Mouse (Mus musculus) hindlimb bud, embryonic 11.5 days (tissue): Measurements from ENCODE around the gene Gm35315.
A peak's percentile ranks its signal among the peaks of the same experiment; 100 is the strongest.
"Not testable (repeated sequence)": the region's sequence is repeated elsewhere in the genome, so short reads cannot be mapped to it uniquely, and the experiment has no call there.

Experiments used
- DNase-seq: peaks from one replicate; pipeline ENCODE4 v3.0.0-alpha.2; 2012; ENCODE audit warnings: low read depth, low spot score; ENCODE audit errors: extremely low spot score

Gene Gm35315

DNA sequence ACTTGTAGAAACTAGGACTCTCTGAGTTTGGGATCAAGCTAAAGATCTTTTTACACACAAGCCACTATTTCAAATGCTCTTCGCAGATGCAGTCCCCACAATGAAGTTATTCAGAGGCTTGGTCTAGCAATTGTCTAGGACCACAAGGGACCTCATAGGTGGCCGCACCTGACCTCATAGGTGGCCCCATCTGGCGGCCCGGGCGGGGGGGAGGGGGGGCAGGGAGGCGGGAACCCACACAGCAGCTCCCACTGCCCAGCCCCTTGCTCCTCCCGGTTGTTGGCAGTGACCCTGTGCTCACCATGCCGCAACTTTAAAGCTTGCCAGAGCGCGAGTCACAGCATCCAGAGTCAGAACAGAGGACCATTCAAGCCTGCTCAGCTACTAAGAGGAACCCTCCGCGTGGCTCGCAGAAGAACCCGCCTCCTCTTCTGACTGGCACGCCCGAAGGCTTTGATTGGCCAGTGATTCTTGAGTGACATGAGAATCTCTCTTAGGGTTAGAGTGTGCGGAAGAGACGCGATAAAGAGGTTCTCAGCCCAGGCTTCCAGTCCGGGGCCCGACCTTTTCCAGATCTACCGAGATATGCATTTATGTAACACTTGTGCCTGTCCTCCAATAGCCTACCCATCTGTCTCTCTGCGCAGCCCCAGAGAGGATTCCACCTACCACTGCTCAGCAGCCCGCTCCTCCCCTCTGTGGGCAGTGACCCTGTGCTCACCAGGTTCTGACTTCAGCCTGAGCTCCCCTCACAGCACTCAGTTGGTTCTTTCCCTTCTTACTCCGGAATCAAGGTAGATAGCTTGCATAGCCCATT lies at the start of gene Gm35315:
TSS of gene Gm35315 (minus strand) at position 391 of the 817 bp plus-strand sequence.
- peak; percentile 85 for DNase-seq

DNA sequence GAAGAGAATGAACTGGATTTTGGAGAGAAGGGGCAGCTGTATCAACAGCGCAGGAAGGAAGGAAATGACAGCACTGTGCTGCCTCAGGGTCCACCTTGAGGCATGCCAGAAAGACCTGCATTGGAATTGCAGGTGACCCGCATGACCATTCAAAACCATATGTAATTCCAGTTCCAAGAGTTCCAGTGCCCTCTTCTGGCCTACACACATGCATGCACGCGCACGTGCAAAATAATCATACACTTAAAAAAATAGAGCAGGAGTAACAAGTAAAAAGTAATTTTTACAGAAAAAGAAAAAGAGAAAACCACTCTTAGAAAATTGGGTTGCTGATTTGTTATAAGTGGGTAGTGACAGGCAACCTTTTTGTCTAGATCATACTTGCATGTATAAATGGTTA lies 48.8 kb upstream of the Gm35315 start:
- no peak for DNase-seq

DNA sequence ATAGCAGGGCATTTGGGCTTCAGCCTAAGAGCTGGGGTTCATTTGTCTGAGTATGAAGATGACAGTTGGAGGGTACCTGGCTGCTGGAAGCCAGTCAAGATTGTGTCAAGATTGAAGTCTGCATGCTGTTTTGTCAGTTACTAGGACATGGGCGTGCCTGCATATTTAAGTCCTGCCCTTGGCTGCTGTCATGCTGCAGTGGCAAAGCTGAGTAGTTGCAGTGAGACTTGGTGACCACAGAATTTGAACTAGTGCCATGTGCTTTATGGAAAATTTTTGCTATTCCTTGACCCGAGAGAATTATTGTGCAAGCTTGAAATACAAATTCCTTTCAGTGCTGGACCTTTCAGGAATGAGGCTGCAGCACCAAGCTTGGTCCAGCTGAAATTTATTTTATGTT lies 48.1 kb upstream of the Gm35315 start:
- DNase-seq: no peak

DNA sequence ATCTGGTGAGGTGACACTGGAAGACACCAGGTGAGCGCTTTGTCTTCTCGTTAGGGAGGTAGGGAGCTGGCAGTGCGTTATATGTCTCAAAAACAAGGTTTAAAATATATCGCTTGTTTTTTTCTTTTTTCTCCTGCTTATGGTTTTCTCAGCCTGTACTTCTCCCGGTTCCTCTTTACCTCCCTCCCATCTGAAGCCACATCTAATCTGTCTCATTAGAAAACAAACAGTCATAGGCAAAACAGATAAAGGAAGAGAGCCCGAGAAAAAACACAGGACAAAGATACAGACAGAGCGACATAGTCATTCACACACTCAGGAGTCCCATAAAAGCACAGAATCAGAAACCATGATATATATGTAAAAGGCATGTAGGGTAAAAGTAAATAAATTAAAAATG lies 46.2 kb upstream of the Gm35315 start:
- no peak for DNase-seq

DNA sequence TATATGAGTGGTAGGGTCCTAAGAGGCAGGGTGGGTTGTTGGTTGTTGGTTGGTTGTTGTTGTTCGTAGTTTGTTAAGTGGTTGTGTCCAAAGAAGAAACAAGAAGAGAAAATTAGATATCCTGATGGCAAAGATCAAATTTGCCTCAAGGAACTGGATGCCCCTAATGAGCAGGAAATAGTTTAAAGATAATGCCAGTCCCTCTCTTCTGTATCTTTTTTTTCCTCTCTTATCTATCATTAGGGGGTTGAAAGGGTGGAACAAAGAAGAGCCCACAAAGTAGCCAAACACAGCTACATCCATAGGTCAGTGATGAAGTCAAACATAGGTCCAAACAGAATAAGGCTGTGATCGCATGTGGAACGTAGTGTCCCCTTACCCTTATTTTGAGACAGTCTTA lies 45.1 kb upstream of the Gm35315 start:
- DNase-seq: no peak

DNA sequence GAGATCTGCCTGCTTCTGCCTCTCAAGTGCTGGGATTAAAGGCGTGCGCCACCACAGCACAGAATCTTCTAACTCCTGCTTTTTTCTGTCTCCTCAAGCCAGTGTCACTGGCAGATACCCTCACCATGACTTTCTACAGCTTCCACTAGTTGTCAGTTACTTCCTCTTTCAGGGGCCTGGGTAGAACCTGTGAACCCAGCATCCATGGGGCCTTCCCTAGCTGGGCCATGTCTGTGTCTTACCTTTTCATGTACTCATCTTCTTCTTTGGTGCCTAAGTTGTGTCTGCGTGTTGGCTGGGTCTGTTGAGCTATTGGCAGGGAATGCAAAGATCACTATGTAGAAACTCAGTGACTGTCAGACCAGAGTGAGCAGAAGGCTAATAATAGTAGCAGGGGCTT lies 43.6 kb upstream of the Gm35315 start:
- DNase-seq: no peak

DNA sequence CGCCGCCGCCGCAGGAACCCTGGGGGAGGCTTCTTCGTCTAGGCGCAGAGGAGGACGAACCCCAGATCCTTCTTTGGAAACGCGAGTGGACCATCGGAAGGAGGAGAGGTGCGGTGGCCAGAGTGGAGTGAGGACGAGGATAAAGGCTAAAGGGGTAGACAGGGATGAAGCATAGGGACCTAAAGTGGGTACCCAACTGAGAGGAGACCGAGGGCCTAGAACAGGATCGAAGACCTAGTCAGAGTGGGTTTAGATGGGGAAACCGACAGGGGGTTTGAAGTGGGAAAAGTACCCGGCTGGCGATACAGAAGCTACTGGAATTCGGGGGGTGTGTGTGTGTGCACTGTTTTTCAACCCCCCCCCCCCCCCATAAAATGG lies 41.9 kb upstream of the Gm35315 start:
- no peak for DNase-seq

DNA sequence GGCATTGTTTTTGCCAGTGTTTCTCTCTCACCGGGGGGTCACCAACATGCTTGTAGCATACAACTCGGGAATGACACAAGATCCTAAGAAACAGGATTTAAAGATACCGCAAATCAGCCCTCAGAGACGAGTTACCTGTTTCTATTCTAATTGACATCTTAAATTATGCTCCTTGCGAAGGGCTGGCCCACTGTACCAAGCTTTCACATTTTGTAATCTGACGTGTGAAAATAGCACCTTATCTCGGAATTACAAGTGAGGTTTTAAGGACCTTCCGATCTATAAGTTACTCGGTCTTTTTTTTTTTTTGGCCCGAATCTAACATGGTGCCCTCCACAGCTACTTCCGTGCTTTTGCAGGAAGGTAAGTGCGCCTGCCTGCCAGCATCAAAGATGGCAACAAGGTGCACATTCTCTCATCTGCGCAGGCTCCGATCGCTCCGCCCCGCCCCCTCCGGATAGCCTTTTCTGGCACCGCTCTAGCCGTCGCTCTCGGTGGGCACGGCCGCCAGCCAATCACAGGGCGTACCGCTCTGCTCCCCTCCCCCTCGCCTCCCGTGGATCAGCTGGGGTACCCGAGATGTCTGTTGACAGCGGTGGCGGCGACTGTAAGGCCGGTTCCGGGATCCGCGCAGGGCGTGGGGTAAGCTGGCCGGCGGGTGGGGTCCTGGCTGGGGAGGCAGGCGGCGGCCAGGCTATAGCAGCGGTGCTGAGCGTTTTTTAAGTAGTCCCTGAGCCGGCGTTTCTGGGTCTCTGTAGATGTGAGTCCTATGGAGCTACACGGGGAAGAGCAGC lies 41.3 kb upstream of the Gm35315 start, which contains the start of gene Chfr:
TSS of gene Chfr (plus strand) at position 550 of the 794 bp plus-strand sequence.
- DNase-seq: peak; percentile 86

DNA sequence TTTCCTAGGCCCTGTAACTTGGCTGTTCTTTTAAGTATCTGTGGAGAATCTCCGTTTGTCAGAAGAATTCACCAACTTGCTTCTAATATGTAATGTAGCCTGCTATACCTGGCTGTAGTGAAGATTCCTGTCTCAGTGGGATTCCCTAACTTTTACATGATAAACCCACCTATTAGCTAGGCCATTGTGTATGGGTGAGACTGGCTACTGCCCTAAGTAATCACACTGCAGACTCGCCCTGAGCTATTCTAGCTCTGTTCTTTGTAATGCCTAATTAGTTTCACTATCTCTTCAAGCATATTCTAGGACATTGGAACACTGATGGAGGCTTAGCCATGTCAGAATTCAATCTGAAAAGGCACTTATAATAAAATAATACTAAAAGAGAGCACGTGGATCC lies 28.2 kb upstream of the Gm35315 start:
- not testable (repeated sequence) for DNase-seq

DNA sequence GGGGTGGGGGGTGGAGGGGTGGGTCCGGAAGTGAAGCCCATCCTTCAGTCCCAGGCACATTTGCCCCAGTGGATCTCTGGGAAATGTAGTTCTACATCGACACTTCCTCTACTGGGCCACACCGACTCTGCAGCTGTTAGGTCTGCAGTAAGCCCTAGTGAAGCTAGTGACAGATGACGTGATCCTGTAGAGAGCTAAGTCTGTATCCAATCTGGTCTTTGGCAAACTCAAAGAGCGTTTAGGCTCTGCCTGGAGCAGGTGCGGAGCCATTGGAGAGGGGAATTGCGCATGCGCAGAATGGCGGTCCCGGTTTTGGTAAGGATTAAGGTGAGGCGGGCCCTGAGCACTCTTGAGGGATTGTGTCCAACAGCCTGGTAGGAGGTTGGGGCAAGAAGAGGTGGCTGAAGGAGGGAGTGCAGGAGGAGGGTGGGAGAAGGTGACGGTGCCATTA lies 15.8 kb upstream of the Gm35315 start, which contains the start of gene Zfp605:
TSS of gene Zfp605 (plus strand) at position 102 of the 451 bp plus-strand sequence.
- peak; percentile 79 for DNase-seq

DNA sequence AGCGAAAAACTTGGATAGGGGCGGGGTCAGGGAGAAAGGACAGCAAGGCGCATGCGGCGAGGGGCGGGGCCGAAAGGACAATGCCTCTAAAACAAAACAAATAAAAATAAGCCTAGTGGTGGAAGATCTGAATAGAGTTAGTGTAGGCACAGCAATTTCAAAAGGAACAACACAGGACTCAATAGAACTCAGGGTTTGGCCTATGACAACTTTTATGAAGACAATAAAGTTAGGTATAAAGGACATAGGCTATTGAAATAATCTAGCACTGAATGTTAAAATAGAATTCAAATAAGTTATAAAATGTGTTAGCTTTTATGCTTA lies 14.0 kb upstream of the Gm35315 start:
- DNase-seq: peak; percentile 77

DNA sequence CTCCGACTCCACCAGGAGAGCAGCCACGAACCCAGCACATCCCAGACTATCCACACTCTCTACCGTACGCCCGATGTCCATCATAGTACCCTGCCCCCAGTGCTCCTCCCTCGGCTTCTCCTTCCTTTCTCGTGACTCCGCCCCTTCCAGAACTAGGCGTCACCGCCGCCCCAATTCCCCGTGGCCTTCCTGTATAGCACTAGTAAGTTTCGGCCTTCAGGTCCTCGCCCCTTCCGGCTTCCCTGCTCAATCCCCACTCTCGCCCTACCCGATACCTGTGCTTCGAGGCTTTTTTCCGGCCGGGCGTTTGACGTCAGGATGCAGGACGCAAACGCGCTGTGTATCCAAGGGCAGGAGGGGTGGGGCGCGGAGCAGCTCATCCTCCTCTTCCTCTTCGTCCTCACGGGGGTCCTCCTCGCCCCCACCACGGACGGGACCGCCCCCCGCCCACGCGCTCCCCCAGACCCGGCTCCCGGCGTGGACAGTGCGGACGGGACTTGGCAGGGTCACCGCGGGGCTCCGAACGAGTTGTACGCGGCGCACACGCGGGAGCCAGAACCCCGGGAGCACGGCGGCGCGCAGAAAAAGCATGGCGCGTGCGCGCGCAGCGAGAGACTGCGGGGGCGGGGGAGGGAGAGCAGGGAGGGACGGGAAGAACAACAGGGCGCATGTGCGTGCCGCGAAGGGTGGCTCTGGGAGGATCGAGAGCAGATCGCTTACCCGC lies 13.5 kb upstream of the Gm35315 start, which contains the start of gene Gtpbp6:
TSS of gene Gtpbp6 (minus strand) at position 617 of the 724 bp plus-strand sequence.
- DNase-seq: peak; percentile 77

DNA sequence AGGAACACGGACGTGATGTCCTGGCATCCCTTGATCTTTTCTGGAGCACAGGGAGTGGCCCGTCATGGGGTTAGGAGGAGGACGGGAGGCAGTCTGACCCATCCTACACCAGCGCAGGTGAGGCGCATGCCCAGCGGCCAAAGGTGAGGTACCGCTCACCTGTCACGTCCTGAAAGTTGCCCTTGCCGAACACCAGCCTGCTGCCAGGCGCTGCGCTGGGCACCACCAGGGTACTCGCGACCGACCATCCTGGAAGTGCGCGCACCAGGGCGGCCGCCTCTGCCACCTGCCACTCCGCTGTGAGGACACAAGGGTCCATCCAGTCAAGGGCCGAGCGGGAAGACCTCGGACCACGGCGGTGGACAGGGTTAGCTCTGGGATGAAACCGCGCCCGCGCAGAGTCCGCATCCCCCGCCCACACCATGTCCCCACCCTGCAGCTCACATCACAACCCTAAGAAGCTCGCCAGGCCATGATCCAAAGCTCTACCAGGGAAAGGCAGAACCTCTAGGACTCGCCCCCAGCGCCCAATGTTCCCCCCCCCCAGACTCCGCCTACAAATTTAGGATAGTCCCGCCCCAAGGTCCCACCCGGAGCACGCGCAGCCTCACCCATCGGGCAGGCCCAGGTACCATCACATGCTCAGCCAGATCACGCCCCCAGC lies 12.8 kb upstream of the Gm35315 start:
- no peak for DNase-seq

DNA sequence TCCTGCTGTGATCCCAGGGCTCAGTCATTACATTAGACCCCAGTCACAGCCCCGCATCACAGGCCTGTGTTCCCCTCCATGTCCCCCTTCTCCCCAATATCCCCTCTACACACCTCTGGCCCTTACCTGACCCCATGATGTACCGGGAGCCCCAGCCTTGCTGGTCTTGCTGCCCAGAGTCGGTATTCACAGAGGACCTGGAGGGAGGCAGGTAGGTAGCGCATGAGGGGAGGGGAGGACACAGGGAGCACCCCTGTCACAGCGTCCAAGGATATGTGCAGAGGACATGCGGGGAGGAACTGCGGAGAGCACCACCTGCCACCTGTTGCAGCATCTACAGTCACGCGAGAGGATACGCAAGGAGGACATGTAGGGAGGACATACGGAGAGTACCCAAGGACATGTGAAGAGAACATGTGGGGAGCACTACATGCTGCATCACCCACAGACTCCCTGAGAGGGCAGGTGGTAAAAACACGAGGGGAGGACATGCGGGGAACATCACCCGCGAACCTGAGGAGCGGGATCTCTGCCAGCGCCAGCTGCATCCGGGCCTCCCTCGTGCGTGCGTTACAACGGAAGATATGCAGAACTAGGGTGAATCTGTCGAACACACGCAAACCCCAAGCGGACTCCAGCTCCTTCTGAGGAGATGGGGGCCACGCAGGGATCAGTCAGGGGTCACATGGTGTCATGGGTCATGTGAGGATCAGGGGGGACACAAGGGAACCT lies 12.1 kb upstream of the Gm35315 start:
- no peak for DNase-seq

DNA sequence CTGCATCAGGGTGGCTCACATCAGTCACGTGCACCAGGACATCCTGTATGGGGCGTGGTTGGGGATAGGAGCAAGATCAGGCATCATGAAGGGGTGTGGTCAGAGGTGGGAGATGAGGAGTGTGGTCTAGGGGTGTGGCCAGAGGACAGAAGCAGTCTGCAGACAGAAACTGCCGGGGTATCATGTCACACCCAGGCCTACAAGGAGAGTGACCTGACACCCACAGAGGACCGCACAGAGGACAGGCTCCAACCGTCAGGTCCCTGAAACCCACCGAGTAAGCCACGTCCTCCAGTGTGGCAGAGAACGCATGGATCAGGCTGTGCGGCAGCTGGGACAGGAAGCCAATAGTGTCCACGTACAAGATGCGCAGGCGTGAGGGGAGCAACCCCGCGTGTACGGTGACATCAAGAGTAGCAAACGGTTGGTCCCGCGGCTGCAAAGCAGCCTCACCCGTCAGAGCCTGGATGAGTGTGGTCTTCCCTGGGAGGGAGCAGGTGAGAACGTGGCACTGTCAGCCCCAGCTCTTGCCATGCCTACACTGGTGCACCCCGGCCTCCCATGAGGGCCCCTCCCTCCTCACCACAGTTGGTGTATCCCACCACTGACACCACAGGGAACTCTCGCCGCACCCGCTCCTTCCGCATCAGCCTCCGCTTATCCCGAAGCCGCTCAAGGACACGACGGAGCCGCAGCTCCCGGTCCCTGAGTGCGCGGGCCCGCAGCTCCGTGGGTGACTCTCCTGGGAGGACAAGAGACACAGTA lies 10.6 kb upstream of the Gm35315 start:
- DNase-seq: no peak

DNA sequence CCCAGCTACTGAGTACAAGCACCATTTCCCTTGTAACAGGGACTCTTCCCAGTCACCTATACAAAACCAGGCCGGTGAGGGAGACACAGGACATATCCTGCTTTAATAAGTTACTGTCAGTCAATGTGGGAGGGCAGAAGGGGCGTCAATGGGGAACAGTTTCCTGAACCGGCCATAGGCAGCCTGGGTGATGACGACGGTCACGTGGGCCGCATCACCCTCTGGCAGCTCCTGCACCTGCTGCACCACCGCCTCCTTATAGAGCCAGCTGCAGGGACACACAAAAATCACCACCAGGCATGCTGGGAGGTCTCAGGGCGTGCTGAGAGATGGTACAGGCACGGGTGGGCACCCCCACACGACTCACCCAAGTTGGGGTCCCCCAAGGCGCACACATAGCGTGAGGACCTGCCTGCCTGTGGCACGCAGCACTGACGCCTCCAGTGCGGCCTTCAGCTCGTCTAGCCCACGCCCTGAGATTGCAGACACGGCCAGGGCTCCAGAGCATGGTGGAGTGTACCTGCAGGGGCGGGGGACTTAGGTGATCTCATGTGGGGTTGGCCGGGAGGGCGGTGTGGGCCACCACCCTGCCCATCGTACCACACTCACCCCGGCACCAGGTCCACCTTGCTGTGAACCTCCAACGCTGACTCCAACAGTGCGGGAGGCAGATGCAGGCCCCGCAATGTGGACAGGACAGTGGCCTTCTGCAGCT lies 9.8 kb upstream of the Gm35315 start:
- no peak for DNase-seq

DNA sequence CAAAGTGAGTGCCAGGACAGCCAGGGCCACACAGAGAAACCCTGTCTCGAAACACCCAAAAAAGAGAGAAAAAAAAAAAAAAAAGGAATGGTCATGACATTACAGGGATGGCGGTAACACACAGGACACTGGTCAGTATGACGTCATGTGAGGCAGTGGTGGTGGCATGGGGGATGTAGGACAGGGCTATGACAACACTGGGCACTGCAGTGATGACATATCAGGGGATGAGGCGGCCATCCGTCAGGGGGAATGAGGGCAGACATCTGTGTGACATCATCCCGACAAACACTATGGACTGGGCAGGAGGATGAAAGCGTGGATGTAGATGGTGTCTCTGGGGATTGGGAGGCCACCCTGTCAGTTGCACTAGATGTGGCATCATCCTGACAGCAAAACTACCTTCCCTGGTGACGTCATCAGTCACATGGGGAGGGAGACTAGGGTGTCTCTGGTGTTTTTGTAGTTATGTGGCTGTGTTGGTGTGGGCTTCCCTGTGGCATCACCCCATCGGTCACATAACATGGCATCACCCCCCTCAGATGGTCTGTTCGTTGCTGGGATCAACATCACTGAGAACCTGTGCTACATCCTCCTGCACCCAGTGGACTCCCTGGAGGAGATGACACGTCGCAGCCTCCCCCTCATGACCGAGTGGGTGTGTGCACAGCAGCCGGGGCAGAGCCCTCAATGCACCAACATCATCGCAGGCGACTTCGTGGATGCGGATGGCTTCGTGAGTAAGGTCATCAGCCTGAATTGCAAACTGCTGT lies 8.8 kb upstream of the Gm35315 start:
- no peak for DNase-seq

DNA sequence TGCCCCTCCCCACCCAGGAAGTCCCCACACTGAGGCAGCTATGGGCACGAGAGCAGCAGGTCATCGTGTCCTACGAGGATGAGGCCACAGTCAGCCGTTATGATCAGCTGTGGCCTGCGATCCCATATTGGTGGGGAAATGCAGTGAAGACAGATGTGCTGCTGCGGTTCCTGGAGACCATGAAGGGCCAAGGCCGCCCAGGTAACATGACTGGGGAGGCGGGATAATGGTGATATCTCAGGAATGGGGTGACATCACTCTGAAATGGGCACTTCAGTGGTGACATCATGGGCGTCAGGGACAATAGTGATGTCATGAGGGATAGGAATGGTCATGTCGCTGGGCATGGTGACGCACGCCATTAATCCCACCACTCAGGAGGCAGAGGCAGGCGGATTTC lies 8.2 kb upstream of the Gm35315 start:
- no peak for DNase-seq
